Mouse (Mus musculus): ENCODE measurements at regions not wholly inside any gene's neighbourhood (a gene's known extent, or its start where the extent isn't known, plus 50 kb on each side); places are given as distances from the start of the nearest gene placed in this dataset.

DNA sequence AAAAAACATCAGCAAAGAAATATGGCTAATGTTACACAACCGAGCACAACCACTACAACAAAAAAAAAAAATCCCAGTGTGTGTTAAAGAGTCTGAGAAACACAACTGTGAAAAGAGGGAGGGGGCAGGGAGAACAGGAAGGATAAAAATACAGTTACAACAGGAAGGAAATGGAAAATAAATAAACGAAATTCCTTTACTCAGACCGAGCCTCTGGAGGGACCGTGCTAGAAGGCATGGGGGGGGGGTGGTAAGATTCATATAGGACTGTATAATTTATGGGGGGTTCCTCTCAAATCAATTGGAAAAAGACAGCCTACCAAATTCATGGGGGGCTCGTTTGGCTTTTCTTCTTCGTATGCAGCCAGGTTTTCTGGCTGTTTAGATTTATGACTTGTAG is 228.5 kb downstream of the Kcnrg start:
- TF ChIP-seq ZC3H11A (IDR thresholded peaks at IDR 0.05; ENCODE audit: borderline replicate concordance, low read depth, low read length) (no peak), HCFC1 (IDR thresholded peaks at IDR 0.05; ENCODE audit: borderline replicate concordance, insufficient read depth, low read length) (no peak), ZNF384 (IDR thresholded peaks at IDR 0.05; ENCODE audit: low read depth, low read length) (no peak)

Data from ES-E14 (cell line).